Mouse (Mus musculus): ENCODE measurements around the gene Cdrt4. TPM values are rescaled to one million over a fixed set of nuclear protein-coding genes. Genes with fewer than 3 reads are reported as not detected.
A peak's percentile ranks its signal among the peaks of the same experiment; 100 is the strongest.

Cdrt4 gene
- total RNA-seq, 2 experiments from 2014 or later = not detected

- intact Hi-C loops (cut with DNase I; ENCODE audit: low total_unique reads) = no loop called here
- no peak for DNase-seq
Observed at GRCm38 (mm10) chr11:63024136-63024535, 73.1 kb downstream of the Cdrt4 start.

GRCm38 (mm10) chr11:63025476-63025875, 74.5 kb downstream of the Cdrt4 start:
- intact Hi-C loops (cut with DNase I; ENCODE audit: low total_unique reads) = no loop called here
- DNase-seq = no peak

DNA sequence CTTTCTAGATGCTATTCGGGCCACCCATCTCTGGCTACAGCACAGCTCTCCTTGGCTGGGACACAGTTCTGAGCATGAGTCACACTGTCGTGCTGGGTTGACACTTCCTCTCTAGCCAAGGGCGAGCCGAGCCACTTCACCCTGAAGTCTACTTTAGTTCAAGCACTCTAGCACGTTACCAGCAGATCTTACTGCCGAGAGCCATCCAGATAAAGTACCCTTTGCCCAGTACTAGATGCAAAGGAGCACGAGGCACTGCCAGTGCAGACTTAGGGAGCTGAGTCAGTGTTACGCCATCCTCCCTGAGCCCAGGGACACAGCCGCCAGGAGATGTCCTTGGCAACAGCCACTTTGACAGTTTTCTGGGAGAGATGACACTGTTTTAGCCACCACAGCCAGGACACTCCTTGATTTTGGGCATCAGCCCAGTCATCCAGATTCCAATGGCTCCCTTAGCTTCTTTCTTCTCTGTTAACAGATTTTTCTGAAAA, 75.7 kb downstream of the Cdrt4 start:
- DNase-seq = peak; percentile 72
- intact Hi-C loops (cut with DNase I; ENCODE audit: low total_unique reads) = no loop called here

GRCm38 (mm10) chr11:63028131-63028530, 77.1 kb downstream of the Cdrt4 start:
- no peak for DNase-seq
- intact Hi-C loops (cut with DNase I; ENCODE audit: low total_unique reads) = no loop called here

DNA sequence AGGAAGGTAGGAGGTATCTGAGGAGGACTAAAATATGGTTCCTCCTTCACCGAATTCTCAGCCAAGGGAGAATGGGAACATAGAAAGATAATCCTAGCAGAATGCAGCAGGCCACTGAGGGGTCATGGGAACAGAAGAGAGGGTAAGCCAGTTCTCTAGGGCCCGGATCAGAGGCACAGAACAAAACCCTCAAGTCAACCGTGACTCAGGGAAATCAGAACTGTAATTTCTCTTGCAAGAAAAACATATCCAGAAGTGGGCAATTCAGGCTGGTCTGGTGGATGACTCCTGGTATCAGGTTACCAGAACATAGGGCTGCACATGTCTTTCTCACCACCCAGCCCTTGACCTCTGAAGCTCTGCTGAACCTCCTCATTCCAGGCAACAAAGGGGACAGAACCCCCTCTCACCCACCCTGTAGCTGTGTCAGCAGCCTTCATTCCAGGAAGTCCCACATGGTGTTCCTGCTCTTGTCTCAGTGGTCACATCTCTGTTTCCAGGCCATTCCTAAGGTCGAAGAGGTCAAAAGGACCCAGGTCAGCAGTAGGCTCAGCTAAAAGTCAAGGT, 78.2 kb downstream of the Cdrt4 start:
- no peak for DNase-seq
- intact Hi-C loops (cut with DNase I; ENCODE audit: low total_unique reads) = no loop called here

DNA sequence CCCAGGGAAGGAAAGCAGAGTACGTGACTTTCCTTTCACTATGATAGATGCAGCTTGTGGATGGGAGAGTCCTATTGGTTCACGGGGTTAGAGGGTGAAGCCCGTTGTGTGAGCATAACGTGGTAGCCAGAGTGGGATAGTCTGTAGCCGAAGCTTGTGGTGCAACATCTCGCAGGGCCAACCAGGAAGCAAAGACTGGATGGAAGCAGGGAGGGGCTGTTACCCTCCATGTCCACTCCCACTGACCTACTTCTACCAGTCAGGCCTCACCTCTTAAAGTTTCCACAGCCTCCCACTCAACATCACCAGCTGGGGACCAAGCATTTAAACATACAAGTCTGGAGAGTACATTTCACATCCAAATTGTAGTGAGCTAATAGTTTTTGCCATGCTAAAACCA, 78.7 kb downstream of the Cdrt4 start:
- no peak for DNase-seq
- intact Hi-C loops (cut with DNase I; ENCODE audit: low total_unique reads) = no loop called here

- DNase-seq = no peak
- intact Hi-C loops (cut with DNase I; ENCODE audit: low total_unique reads) = no loop called here
Observed at GRCm38 (mm10) chr11:63035420-63036211, 84.6 kb downstream of the Cdrt4 start.

DNA sequence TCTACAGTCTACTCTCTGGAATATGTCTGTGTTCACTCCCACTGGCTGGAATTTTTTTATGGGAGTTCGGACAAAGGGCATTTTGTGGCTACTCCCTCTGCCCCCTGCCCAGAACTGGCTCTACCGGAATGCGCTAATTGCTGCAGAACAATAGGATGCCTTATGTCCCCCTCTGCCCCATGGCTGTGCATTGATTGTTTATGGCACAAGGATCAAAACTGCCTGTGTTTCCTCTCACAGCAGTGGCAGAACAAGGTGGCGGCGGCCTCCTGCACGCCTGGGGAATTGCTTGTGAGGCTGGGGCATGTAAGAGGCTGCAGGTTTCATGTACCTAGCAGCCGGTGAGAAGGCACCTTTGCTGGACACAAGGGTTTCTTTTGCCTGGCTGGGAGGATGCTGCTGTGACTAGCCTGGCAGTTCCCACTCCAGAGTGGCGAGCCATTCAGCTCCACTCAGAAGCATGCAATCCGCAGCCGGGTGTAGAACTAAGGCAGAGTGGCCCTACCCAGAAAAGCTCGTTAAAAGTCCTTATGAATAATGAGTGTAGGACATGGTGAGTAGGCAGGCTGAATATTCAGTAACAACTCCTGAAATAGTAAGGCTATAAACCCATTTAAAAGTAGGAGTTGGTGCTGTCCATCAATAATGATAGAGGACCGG, 89.1 kb downstream of the Cdrt4 start:
- intact Hi-C loops (cut with DNase I; ENCODE audit: low total_unique reads) = no loop called here
- DNase-seq = no peak

Other genes with a start within 250 kb of the Cdrt4 start
- 1 to 10 TPM; 1.7 TPM for gene Zfp287, start 219.3 kb upstream of the Cdrt4 start, total RNA-seq (2021)
- not detected for gene Gm10428, start 198.1 kb upstream of the Cdrt4 start, total RNA-seq (2021)
- 1 to 10 TPM in 1 of 2 experiments, under 1 TPM in 1; 0.95 to 1.8 TPM for gene Zfp286, start 161.7 kb upstream of the Cdrt4 start, total RNA-seq (2021)
- 10 to 100 TPM; 28.9 to 30.2 TPM for gene Trim16, start 131.0 kb upstream of the Cdrt4 start, total RNA-seq (2021)
- gene Fbxw10, start 104.1 kb upstream of the Cdrt4 start, total RNA-seq (2021) = under 1 TPM; 0.24 to 0.59 TPM
- 1 to 10 TPM; 8.9 to 9.8 TPM for gene Tvp23b, start 71.7 kb upstream of the Cdrt4 start, total RNA-seq (2021)
- gene Tekt3, start 110.5 kb downstream of the Cdrt4 start, total RNA-seq (2021) = not detected
- 100 to 1,000 TPM in 1 of 2 experiments, 10 to 100 TPM in 1; 92.1 to 338 TPM for gene Pmp22, start 177.8 kb downstream of the Cdrt4 start, total RNA-seq (2021)

Measured in gastrocnemius, postnatal 14 days (tissue).